Mouse (Mus musculus) gastrocnemius, adult 18-20 months (tissue): ENCODE measurements around the gene Ints6. TPM values are rescaled to one million over a fixed set of nuclear protein-coding genes. Genes with fewer than 3 reads are reported as not detected.
A peak's percentile ranks its signal among the peaks of the same experiment; 100 is the strongest.
"Not testable (repeated sequence)": the region's sequence is repeated elsewhere in the genome, so short reads cannot be mapped to it uniquely, and the experiment has no call there.

Source experiments
- DNase-seq: peaks from one replicate; pipeline ENCODE4 v3.0.0; 2021; ENCODE audit warnings: low spot score
- total RNA-seq, 2 experiments: library from RNA; stranded (reverse); gene quantifications; 2 replicates each; pipeline ENCODE4 v1.2.3; 2021

Gene Ints6
- total RNA-seq, 2 experiments from 2014 or later = 12.4 to 13.2 TPM

DNA sequence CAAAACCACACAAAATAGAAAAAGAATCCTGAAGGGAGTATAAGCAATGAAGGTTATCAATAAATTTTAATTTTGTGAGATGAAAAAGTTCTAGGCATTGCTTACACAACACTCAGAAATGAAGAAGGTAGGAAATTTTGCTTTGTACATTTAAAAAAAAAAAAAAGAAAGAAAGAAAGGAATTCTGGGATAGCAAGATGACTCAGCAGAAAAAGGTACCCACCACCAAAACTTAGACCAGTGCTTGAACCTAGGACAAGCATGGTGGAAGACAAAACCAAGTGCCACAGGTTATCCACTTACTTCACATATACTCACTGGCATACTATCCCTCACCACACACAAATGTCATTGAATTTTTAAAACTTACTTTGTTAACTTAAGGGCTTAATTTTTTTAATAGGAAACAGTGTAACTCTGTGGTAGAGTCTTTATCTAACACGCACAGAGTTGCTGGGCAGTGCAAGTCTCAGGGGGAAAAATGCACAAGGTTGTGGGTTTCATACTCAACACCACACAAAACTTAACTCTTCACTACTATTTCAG lies 5.8 kb downstream of the Ints6 start:
- no peak for DNase-seq

DNA sequence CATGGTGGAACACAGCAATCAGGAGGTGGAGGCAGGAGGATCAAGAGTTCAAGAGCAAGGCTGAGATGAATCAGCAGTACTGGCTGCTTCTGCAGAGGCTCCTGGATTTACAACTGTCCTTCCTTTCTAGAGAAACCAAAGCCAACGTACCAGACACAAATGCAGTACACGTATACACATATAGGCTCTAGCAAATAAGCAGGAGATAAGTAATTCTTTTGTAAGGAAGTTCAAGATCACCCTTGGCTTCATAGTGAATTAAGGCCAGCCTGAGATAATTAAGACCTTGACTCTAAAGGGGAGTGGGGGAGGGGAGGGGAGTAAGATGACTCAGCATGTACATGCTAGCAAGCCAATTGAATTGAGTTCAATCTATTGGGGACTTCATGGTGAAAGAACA lies 9.5 kb downstream of the Ints6 start:
- no peak for DNase-seq

DNA sequence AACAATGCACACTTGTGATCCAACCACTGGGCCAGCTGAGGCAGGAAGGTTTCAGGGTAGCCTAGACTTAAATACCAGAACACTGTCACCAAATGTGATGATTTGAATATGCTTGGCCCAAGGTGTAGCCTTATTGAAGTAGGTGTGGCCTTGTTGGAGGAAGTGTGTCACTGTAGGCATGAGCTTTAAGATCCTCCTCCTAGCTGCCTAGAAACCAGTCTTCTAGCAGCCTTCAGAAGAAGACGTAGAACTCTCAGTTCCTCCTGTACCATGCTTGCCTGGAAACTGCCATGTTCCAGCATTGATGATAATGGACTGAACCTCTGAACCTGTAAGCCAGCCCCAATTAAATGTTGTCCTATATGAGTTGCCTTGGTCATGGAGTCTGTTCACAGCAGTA lies 25.3 kb downstream of the Ints6 start:
- no peak for DNase-seq

DNA sequence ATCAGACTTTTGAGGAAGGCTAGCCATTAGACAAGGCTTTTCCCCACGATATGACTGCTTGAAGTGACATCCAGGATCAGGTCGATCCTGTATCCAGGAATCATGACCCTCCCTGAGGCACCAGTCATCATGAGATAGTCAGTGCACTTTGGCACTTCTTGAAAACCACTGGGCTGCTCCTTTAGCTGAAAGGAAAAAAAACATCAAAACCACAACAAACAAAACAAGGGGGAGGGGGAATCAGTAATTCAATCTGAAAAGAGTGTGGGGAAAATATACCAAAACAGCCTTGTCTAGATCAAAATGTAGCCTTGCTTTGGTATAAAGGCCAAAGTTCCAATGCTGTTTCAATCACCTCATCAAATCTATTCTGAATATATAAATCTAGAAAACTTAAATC lies 27.3 kb downstream of the Ints6 start:
- no peak for DNase-seq

DNA sequence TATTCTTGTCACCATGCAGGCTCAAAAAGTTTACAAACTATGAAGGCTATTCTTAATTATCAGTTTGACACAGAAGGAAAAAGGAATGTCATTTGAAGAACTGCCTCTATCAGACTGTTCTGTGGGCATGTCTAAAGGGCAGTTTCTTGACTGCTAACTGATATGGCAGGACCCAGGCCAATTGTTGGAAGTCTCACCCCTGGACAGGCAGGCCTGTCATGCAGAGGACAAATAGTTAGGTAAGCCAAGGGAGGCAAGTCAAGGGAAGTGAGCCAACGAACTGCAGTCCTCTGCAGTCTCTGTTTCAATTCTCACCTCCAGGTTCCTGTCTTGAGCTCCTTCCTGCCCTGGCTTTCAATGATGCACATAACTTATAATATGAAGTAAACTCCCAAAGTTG lies 29.1 kb downstream of the Ints6 start:
- DNase-seq = no peak

DNA sequence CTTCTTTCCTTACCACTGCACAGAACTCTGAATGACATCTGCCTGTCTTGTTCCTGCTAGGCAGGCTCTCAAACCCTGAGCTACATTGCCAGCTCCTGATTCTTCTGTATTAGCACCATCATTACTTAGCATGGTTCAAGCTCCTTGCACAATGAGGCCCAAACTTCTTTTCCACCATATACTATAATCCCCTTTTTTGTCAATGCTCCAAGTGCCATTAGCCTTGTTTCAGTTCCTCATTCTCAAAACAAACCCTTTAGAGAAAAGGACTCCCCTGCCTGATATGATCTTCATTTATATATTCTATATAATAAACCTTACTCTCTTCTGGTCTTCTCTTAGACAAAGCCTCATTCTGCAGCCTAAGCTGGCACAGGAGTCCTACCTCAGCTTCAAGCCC lies 36.4 kb downstream of the Ints6 start:
- no peak for DNase-seq

DNA sequence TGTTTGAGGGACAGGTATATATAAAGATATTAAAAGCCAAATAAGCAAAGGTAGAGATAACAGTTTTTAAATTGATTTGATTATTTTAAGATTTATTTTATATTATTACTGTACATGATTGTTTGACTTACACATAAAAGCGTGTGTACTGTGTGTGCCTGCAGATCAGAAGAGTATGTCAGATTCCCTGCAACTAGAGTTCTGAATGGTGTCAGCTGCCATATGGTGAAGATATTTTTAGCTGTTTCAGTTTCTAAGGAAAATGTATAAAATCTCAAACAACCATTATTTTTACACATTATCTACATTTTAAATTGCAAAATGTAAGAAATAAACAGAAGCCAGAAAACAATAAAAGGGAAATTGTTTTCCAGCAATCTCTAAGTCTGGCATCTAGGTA lies 39.3 kb downstream of the Ints6 start:
- no peak for DNase-seq

DNA sequence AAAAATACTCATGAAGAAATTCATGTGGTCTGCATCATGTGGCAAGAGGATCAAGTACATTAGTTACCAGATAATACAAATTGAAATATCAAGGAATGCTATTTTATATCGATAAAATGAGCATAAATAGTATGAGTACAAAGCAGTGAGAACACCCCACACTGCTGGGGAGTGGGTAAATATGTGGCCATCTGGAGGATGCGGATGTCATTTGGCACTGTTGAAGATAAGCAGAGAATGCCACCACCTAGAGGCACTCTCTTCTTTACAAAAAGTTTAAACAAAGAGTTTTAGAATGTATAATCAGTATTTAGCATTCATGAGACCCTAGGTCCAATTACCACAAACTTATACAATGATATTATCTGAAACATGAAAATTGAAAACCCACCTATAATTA lies 42.8 kb downstream of the Ints6 start:
- DNase-seq = no peak

DNA sequence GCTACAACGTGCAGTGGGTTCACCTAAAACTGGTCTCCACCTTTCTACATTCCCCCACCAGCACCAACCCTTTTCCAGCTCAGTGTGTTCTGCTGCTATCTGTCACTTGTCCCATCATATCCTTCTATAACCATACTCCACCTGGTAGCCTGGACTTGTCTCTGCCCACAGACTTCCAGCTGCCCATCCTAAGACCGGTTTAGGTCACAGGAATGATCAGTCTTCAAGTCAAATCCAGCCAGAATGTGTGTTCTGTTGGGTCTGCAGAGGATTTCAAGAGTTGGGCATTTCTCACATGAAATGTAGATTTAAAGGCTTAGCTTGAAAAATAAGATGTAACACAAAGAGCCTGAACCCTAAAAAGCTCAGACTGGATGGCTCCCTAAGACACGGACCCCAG lies 87.3 kb downstream of the Ints6 start:
- no peak for DNase-seq

DNA sequence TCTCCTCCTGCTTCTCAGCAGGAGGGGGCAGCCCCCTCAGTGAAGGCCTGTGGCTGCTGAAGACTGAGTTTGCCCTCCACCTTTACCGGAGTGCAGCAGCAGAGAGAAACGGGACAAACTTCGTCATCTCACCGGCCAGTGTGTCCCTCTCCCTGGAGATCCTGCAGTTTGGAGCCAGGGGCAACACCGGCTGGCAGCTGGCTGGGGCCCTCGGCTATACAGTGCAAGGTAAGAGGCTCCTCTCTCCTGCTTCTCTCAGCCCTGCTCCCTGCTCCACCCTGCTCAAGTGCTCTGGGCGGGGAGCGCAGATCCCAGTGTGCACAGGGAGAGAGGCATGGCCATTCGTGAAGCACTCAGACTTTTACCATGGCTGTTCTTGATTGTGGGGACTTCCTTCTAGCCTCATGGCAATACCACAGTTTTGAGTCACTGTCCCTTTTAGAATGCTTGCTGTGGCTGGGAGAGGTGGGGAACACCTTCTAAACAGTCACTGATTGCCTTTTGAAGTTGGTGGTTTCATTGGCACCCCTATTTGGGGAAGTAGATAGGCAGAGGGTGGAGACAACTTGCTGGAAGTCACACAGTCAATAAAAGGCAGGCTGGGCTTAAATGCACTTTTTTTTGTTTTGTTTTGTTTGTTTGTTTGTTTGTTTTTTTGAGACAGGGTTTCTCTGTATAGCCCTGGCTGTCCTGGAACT lies 95.8 kb downstream of the Ints6 start:
- DNase-seq = no peak

DNA sequence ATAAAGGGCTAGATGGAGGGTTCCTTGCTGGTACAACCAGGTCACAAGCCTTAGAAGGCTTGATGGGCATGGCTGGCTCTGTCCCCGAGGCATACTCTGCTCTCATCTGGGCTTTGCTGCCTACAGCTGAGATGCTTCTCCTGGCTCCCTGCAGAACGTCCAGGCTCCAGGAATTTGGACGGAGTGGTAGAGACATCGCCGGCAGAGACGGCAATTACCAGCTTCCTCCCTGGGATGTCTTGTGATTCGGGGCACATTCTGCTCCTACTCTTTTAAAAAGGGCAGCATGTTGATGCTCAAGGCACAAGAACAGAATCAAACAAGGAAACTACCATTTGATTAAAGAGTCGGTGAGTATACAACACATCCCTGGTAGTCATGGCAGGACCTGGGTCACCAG lies 97.6 kb downstream of the Ints6 start, which contains the start of gene Serpine3:
Gene Serpine3 (plus strand): TSS at position 301 of the 400 bp plus-strand sequence.
- no peak for DNase-seq

DNA sequence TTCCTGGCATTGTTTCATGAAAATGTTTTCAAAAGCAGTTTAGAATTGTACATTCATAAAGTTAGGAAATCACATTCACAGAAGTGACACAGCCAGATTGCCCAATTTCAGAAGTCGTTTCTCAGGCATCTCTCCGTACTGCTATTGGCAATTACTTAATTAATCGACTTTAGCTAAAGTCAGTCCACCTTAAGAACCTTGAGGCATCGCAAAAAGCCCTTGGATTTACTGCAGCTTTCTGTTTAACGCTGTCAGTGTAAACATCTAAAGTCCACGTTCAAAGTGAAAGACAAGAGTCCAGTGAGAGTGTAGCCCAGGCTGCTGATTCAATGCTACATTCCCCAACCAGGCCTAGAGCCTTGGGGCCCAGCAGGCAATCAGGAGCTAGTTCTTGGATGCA lies 98.6 kb downstream of the Ints6 start:
- no peak for DNase-seq

DNA sequence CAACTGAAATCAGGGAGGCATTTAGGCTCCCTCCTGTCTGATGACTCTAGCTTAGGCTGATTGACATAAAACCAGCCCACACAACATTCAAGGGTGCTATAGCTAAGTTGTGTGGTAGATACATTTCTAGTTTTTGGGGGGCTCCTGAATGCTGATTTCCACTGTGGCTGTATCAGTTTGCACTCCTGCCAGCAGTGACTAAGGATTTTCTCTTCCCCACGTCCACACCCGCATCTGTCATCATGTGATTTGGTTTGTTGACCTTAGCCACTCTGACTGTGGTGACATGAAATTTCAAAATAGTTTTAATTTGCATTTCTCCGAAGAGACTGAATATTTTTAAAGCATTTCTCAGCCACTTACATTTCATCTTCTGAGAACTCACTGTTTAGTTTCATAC lies 103.5 kb downstream of the Ints6 start:
- DNase-seq = no peak

DNA sequence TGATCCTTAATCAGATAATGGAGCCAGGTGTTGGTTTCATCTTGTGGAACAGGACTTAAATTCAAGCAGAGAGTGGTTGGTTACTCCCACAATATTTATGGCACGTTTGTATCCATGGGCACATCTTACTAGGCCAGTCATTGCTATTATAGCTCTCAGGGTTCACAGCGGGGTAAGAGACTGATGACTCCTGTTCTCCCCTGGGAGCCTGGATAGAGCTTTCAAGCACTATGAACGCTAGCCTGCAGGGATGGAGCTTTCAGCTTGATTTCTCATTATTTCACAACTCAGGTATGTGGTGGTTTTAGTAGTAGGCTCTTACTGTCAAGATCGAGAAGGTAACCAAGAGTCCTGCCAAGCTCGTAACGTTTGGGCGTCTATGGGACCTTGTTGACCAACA lies 105.0 kb downstream of the Ints6 start:
- no peak for DNase-seq

DNA sequence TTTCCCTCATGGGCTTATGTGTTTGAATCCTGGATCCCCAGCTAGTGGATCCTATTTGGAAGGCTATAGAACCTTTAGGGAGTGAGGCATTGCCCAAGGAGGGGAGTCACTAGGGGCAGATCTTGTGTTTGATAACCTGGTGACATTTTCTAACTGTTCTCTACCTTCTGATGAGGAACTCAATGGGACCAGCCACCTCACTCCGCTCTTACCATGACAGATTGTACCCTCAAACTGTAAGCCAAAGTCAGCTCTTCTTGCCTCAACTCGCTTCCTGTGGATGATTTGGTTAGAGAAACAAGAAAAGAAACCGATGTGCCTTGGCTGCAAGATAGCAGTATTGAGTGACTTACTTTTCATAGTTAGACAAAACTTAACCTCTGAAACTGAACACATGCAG lies 109.2 kb downstream of the Ints6 start:
- DNase-seq = no peak

DNA sequence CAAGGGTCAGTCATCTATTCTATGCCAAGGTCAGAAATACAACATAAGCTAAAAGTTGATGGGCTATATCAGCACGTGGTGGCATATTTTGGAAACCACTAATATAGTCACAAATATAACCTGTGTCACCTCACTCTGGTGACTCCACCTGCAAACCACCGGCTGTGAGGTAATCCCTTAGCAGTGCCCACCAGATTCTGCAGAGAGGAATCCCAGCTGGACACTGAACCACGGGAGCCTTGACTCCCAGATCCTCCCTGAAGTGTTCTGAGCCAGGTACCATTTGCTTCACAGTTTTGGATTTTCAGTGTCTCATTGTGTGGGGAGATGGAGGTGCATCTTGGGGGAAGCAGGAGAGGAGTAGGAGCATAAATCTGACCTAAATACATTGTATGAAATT lies 110.6 kb downstream of the Ints6 start:
- no peak for DNase-seq

DNA sequence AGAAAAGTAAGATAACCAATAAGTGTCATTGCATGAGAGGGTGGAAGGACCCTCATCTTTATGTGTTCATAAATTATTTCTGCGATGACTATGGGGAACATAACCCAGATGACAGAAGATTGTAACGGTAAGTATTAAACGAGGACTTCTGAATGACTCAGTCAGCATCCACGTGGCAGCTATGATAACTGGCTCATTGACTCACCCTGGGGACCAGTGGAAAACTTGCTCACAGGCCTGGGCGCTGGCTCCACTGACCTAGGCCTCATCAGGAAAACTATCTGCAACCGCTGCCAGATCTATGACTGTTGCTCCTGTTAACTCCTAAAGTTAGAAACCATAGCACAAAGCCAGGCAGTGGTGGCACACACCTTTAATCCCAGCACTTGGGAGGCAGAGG lies 112.6 kb downstream of the Ints6 start:
- DNase-seq = no peak

DNA sequence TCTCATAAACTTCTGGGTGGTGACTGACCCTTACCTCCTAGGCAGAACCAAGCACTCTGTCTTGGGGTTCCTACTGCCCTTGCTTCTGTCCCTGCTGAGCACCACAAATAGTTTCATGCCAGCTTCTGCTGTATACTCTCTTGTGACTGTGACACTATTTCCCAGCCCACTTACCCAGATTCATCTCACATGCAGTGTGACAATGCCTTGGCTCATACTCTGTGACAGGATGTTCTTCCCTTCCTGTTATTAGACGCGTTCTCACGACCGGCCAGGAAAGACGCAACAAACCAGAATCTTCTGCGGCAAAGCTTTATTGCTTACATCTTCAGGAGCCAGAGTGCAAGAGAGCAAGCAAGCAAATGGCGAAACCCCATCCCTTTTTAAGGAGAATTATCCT lies 118.6 kb downstream of the Ints6 start:
- DNase-seq = not testable (repeated sequence)

DNA sequence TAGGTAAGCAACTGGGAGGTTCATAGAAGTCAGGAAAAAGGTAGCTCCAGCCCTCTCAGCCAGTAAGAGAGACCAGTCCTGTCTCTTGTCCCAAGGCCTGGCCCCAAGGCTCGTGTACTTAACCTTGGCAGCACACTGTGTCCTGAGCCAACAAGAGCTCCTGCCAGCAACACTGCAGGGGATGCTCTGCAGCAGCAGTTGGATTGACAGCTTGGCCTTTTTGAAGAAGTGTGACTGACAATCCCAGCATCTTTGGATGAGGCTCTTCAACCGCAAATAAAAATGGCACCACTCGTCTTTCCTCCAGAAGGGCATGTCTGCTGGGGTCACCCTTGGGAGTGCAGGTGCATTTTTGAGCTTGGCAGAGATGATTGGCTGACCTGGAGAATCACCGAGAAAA lies 120.6 kb downstream of the Ints6 start:
- no peak for DNase-seq

DNA sequence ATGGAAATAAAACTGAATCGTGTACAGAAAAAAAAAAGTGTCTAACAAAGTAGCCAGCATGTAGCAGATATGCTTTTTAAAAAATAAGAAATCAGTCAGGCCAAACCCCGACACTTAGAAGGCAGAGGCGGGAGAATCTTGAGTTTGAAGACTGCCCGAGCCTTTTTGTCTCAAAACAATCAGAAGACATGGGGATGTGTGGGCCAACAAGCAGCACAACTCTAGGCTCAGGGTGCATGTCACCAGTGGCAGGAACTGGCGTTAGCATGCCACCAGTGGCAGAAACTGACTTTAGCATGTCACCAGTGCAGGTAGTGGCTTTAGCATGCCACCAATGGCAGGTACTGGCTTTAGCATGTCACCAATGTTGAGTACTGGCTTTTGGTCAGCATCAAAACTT lies 121.4 kb downstream of the Ints6 start:
- no peak for DNase-seq

DNA sequence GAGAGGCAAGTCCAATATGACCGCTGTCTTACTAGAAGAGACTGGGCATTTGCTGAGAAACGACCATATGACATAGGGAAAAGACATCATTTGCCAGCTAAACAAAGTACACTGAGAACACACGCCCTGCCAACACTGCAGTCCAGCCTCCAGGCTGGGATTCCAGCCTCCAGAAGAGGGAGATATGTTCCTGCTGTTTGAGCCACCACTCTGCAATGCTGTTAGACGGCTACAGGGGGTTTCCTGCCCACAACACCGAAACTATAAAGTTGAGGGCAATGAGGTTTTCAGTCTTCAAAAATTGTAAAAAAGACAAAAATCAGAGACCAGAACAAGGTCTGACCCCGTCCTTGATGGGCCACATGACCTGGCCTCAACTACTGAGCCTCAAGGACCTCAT lies 121.9 kb downstream of the Ints6 start:
- peak; percentile 12 for DNase-seq

DNA sequence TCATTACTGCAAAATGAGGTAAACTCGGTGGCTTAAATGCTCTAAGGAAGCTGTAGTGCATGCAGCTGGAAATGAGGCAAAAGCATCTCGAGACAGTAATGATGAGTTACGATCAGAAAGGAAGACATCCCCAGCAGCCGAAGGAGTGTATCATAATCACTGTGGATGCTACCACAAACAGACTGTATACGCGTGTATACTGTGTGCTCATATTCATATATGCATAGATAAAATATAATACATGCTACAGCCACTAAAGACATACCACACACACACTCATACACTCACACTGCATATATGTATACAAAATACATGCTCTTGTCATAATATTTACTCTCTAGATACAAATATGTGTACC lies 122.6 kb downstream of the Ints6 start:
- DNase-seq = no peak

DNA sequence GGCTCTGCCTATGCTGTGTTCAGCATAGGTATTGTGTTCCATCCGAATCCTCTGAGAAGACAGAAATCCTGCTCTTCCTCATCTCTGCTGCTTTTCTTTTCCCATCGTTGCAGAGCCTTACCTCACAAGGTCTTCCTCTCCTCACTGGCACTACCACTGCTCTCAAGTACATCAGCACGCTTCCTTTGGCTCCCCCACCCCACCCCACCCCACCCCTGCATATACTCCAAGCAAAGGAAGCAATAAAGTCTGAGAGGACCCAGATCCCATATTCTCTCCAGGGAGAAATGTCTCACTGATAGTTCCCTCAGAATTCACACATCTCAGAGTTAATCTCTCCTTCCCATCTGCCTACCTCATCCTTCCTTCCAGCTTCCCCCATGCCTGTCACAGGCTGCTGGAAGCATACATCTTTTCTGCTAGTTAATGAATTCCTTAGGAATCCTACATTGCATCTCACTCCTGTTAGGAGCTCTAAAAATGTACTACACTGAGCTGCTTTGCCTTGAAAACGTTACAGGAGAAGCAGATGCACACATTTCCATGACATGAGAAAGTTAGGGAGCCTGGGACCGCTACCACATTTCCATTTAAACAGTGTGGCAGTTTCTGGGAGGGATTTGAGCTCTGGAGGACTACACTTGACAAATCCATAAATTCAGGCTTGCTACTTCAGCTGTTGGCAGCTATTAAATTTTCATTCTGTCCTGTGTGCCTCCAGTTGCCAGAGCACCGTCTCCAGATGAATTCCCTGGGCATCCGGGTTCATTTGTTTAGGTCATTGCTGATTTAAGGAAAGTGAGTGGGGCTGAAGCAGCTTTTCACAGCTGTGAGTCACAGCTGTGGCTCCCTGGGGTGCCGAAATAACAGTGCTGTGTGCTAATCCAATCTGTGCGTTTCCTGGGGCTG lies 123.3 kb downstream of the Ints6 start:
- no peak for DNase-seq
